Mouse (Mus musculus) B cell, adult 62 days (primary cell): ENCODE measurements around the gene Heg1. TPM values are rescaled to one million over a fixed set of nuclear protein-coding genes. Genes with fewer than 3 reads are reported as not detected.

Experiments
- total RNA-seq: library from RNA; stranded (reverse); gene quantifications from 4 replicates; pipeline ENCODE4 v1.2.4, GENCODE M21; 2023

The Heg1 gene
- 102 to 122 TPM (median 109 TPM) in 4 replicates for total RNA-seq

DNA sequence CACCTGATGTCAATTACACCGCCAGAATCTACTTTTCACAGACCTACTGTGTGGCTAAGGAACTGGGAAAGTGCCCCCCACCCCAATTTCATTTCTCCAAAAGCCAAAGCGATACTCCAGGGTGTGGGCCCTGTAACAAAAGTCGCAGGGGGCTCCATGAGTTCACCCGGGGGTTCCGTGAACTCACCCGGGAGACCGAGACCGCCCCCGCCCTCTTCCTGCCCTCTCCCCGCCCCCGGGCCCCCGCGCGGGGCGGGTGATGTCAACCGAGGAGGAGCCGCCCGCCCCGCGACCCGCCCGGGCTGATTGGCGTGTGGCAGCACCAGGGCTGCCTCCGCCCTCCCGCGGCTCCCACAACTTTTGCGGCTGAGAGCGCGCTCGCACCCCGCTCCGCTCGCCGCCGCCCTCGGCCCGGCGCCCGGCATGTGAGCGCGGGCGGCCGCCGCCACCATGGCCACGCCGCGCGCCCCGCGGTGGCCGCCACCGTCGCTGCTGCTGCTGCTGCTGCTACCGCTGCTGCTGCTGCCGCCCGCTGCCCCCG, at the start of gene Heg1:
Gene Heg1 (plus strand): TSS at position 209 of the 541 bp plus-strand sequence.

DNA sequence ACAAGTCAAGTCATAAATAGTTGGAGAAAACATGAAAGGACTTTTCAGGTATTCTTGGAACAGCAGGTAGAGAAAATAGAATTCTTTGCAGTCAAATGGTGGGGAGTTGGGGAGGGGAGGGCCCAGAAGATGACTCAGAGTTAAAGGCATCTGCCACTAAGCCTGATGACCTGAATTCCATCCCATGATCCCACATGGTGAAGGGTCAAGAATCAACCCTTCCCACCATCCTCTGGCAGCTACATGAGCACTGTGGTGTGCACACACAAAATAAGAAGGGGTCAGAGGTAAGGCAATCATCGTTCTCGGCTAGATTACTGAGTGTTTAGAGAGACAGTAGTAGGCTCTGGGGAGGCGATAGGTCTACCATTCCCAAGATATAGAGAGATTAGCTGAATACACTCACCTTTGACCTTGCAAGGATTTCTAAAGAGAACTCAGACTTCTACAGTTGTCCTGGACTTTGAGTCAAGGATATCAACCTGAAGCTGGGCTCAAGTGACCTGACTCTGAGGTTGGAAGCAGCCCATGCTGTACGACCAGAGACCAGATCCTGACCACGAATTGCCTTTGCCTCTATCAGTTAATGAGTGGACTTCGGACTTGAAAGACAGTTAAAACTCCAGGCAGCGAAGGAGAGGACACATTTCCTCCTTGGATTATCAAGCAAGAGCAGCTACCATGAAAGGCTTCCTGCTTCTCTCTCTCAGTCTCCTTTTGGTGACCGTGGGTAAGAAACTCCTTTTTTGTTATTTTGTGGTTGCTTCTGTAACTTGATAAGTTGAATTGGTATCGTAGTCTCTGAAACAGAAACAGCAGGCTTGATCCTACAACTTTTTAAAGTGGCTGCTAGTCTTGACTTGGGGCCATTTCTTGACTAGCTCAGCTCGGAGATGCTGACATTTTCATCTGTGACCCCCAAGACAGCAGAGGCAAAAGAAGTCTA, 109.9 kb downstream of the Heg1 start, which contains the start of gene Muc13:
Gene Muc13 (plus strand): TSS at position 192 of the 946 bp plus-strand sequence.

Other genes starting within 250 kb of the Heg1 start
- gene Slc12a8, start 167.0 kb upstream of the Heg1 start, total RNA-seq = 0.44 to 0.63 TPM (median 0.50 TPM) in 4 replicates
- 0.24 to 0.50 TPM (median 0.35 TPM) in 4 replicates for gene Muc13, start 109.7 kb downstream of the Heg1 start, total RNA-seq
- 0.49 to 2.0 TPM (median 1.2 TPM) in 4 replicates for gene Itgb5, start 145.3 kb downstream of the Heg1 start, total RNA-seq